Mouse (Mus musculus) heart, embryonic 13.5 days (tissue): ENCODE measurements around the gene Banf2. TPM values are rescaled to one million over a fixed set of nuclear protein-coding genes. Genes with fewer than 3 reads are reported as not detected.

Experiments used
- ATAC-seq: fragments of 200-750 bp; cut with Nextera tagmentation; 2 replicates; pipeline ENCODE4 v1.8.0; 2017; ENCODE audit warnings: moderate TSS enrichment; ENCODE audit not compliant: insufficient number of reproducible peaks, low FRiP score, low TSS enrichment; ENCODE audit errors: extremely low read depth
- H3K27ac ChIP-seq: fragments of 300-500 bp; sonication (generic); replicated peaks from 2 replicates; pipeline ENCODE4 v1.5.1; 2015; ENCODE audit warnings: moderate library complexity, mild to moderate bottlenecking, inconsistent platforms
- H3K27me3 ChIP-seq: fragments of 300-500 bp; sonication (generic); replicated peaks from 2 replicates; pipeline ENCODE4 v1.6.1; 2015; ENCODE audit warnings: mild to moderate bottlenecking, inconsistent platforms
- H3K36me3 ChIP-seq: fragments of 300-500 bp; sonication (generic); 2 replicates; pipeline ENCODE4 v1.6.1; 2015; ENCODE audit warnings: mild to moderate bottlenecking, inconsistent platforms
- H3K4me1 ChIP-seq: fragments of 300-500 bp; sonication (generic); 2 replicates; pipeline ENCODE4 v1.6.1; 2015; ENCODE audit warnings: inconsistent platforms
- H3K4me2 ChIP-seq: fragments of 300-500 bp; sonication (generic); 2 replicates; pipeline ENCODE4 v1.6.1; 2015; ENCODE audit warnings: inconsistent platforms, mild to moderate bottlenecking, moderate library complexity
- H3K4me3 ChIP-seq: fragments of 300-500 bp; sonication (generic); 2 replicates; pipeline ENCODE4 v1.5.1; 2015; ENCODE audit warnings: moderate library complexity, mild to moderate bottlenecking, inconsistent platforms
- H3K9ac ChIP-seq: fragments of 300-500 bp; sonication (generic); 2 replicates; pipeline ENCODE4 v1.6.1; 2015; ENCODE audit warnings: inconsistent platforms, mild to moderate bottlenecking, moderate library complexity
- H3K9me3 ChIP-seq: fragments of 300-500 bp; sonication (generic); 2 replicates; pipeline ENCODE4 v1.6.1; 2016; ENCODE audit warnings: inconsistent platforms
- WGBS: fragments of 180-500 bp; shearing (Covaris S2); methylation state at CpG from one replicate; pipeline ENCODE4 v1.1.7; 2015; ENCODE audit warnings: mixed read lengths; 5-methylcytosine and 5-hydroxymethylcytosine counted together
- polyA plus RNA-seq: library from polyadenylated mRNA; unstranded; fragments of >200 nt; fragmentation: Nextera tagmentation; extraction: Ambion mirVana; gene quantifications from 2 replicates; pipeline ENCODE4 v1.2.1, GENCODE M21; 2015

Gene Banf2
- polyA plus RNA-seq, result not detected in 2 replicates

GRCm38 (mm10) chr2:144032664-144033063 is at the start of gene Banf2:
TSS of gene Banf2 (plus strand) at chr2:144033059.
- Histone ChIP-seq H3K4me3 (no peak within 1 kb of the TSS), H3K9ac (no peak within 1 kb of the TSS)
- WGBS, result 75% methylated on average over 2 of the region's 2 CpGs

GRCm38 (mm10) chr2:143983482-143983881 is 49.4 kb upstream of the Banf2 start:
- H3K9ac ChIP-seq, result no peak overlapping the region
- H3K27ac ChIP-seq, result no peak overlapping the region
- no peak overlapping the region for H3K4me2 ChIP-seq
- peaks cover 29% of the 10 kb centered on the region for H3K4me1 ChIP-seq
- ATAC-seq, result no peak
- H3K27me3 ChIP-seq, result no peaks in the 10 kb centered on the region
- H3K36me3 ChIP-seq, result peaks cover 69% of the 10 kb centered on the region
- no peak overlapping the region for H3K4me3 ChIP-seq
- 53% methylated on average over 2 of the region's 2 CpGs for WGBS
- no peaks in the 10 kb centered on the region for H3K9me3 ChIP-seq

More at GRCm38 (mm10) chr2:144032664-144033063, at the start of gene Banf2:
- no peak for ATAC-seq
- no peaks in the 10 kb centered on the region for H3K9me3 ChIP-seq
- no peaks in the 10 kb centered on the region for H3K4me1 ChIP-seq
- H3K27me3 ChIP-seq, result no peaks in the 10 kb centered on the region
- H3K27ac ChIP-seq, result no peak within 1 kb of the TSS
- H3K4me2 ChIP-seq, result no peak within 1 kb of the TSS
- H3K36me3 ChIP-seq, result no peaks in the 10 kb centered on the region

- Histone ChIP-seq H3K27me3 (no peaks in the 10 kb centered on the region), H3K4me2 (no peak overlapping the region), H3K4me3 (no peak overlapping the region), H3K9ac (no peak overlapping the region), H3K9me3 (no peaks in the 10 kb centered on the region), H3K4me1 (peaks cover 36% of the 10 kb centered on the region), H3K27ac (no peak overlapping the region), H3K36me3 (peaks cover 44% of the 10 kb centered on the region)
- ATAC-seq, result no peak
- WGBS, result 76% methylated on average over 2 of the region's 2 CpGs
These were observed 45.4 kb upstream of the Banf2 start for GRCm38 (mm10) chr2:143987485-143987884.

GRCm38 (mm10) chr2:143988016-143988415 is 44.8 kb upstream of the Banf2 start:
- no peaks in the 10 kb centered on the region for H3K27me3 ChIP-seq
- no peak overlapping the region for H3K4me2 ChIP-seq
- ATAC-seq, result no peak
- H3K4me3 ChIP-seq, result no peak overlapping the region
- H3K9ac ChIP-seq, result no peak overlapping the region
- H3K27ac ChIP-seq, result no peak overlapping the region
- no peaks in the 10 kb centered on the region for H3K9me3 ChIP-seq
- peaks cover 42% of the 10 kb centered on the region for H3K36me3 ChIP-seq
- H3K4me1 ChIP-seq, result peaks cover 38% of the 10 kb centered on the region
- WGBS, result 88% methylated on average over 3 of the region's 3 CpGs

GRCm38 (mm10) chr2:143990997-143991396 is 41.9 kb upstream of the Banf2 start:
- Histone ChIP-seq H3K9me3 (no peaks in the 10 kb centered on the region), H3K27me3 (no peaks in the 10 kb centered on the region), H3K4me3 (no peak overlapping the region), H3K4me1 (peaks cover 32% of the 10 kb centered on the region), H3K4me2 (no peak overlapping the region), H3K27ac (peak overlapping the region; percentile 12; the same call in 1 of the 2 replicates), H3K36me3 (peaks cover 30% of the 10 kb centered on the region), H3K9ac (no peak overlapping the region)
- ATAC-seq, result no peak
- 22% methylated on average over 1 of the region's 1 CpGs for WGBS

- H3K27ac ChIP-seq, result peak overlapping the region; percentile 13; the same call in 1 of the 2 replicates
These were observed 40.7 kb upstream of the Banf2 start for GRCm38 (mm10) chr2:143991964-143992672.

GRCm38 (mm10) chr2:143992977-143993376 is 39.9 kb upstream of the Banf2 start:
- no peak overlapping the region for H3K4me3 ChIP-seq
- peaks cover 33% of the 10 kb centered on the region for H3K4me1 ChIP-seq
- no peaks in the 10 kb centered on the region for H3K9me3 ChIP-seq
- ATAC-seq, result no peak
- peaks cover 14% of the 10 kb centered on the region for H3K36me3 ChIP-seq
- peak overlapping the region; percentile 20; the same call in 1 of the 2 replicates for H3K27ac ChIP-seq
- no peaks in the 10 kb centered on the region for H3K27me3 ChIP-seq
- peak overlapping the region; percentile 12; the same call in 1 of the 2 replicates for H3K4me2 ChIP-seq
- H3K9ac ChIP-seq, result no peak overlapping the region
- WGBS, result 74% methylated on average over 1 of the region's 1 CpGs

More at GRCm38 (mm10) chr2:143991964-143992672, 40.7 kb upstream of the Banf2 start:
- H3K4me2 ChIP-seq, result no peak overlapping the region
- H3K4me3 ChIP-seq, result no peak overlapping the region
- peaks cover 32% of the 10 kb centered on the region for H3K4me1 ChIP-seq
- no peaks in the 10 kb centered on the region for H3K27me3 ChIP-seq
- no peaks in the 10 kb centered on the region for H3K9me3 ChIP-seq
- 76% methylated on average over 7 of the region's 7 CpGs for WGBS
- H3K36me3 ChIP-seq, result peaks cover 22% of the 10 kb centered on the region
- no peak overlapping the region for H3K9ac ChIP-seq
- no peak for ATAC-seq

- peaks cover 73% of the 10 kb centered on the region for H3K4me1 ChIP-seq
These were observed 30.5 kb upstream of the Banf2 start for GRCm38 (mm10) chr2:144002229-144002984.

GRCm38 (mm10) chr2:144003544-144003943 is 29.3 kb upstream of the Banf2 start:
- peaks cover 78% of the 10 kb centered on the region for H3K4me1 ChIP-seq
- no peak for ATAC-seq

More at GRCm38 (mm10) chr2:144002229-144002984, 30.5 kb upstream of the Banf2 start:
- H3K4me3 ChIP-seq, result no peak overlapping the region
- WGBS, result 81% methylated on average over 5 of the region's 5 CpGs
- H3K27ac ChIP-seq, result no peak overlapping the region
- H3K4me2 ChIP-seq, result no peak overlapping the region
- no peaks in the 10 kb centered on the region for H3K27me3 ChIP-seq
- no peaks in the 10 kb centered on the region for H3K9me3 ChIP-seq
- no peak overlapping the region for H3K9ac ChIP-seq
- H3K36me3 ChIP-seq, result peaks cover 3% of the 10 kb centered on the region; the same call in 1 of the 2 replicates
- ATAC-seq, result no peak

GRCm38 (mm10) chr2:144005166-144005955 is 27.5 kb upstream of the Banf2 start:
- Histone ChIP-seq H3K4me2 (peak overlapping the region; percentile 41), H3K4me1 (peaks cover 81% of the 10 kb centered on the region), H3K4me3 (no peak overlapping the region), H3K9ac (peak overlapping the region; percentile 38), H3K27me3 (no peaks in the 10 kb centered on the region), H3K9me3 (no peaks in the 10 kb centered on the region), H3K27ac (peak overlapping the region; percentile 60), H3K36me3 (peaks cover 17% of the 10 kb centered on the region)
- WGBS, result 45% methylated on average over 6 of the region's 6 CpGs
- ATAC-seq, result no peak

More at GRCm38 (mm10) chr2:144003544-144003943, 29.3 kb upstream of the Banf2 start:
- peaks cover 12% of the 10 kb centered on the region for H3K36me3 ChIP-seq
- 46% methylated on average over 2 of the region's 2 CpGs for WGBS
- H3K9ac ChIP-seq, result no peak overlapping the region
- no peaks in the 10 kb centered on the region for H3K27me3 ChIP-seq
- H3K27ac ChIP-seq, result no peak overlapping the region
- no peaks in the 10 kb centered on the region for H3K9me3 ChIP-seq
- no peak overlapping the region for H3K4me2 ChIP-seq
- no peak overlapping the region for H3K4me3 ChIP-seq

- no peak for ATAC-seq
- WGBS, result 82% methylated on average over 6 of the region's 6 CpGs
- Histone ChIP-seq H3K4me3 (no peak overlapping the region), H3K9ac (peak overlapping the region; percentile 38), H3K36me3 (peaks cover 17% of the 10 kb centered on the region), H3K4me1 (peaks cover 80% of the 10 kb centered on the region), H3K27ac (no peak overlapping the region), H3K9me3 (no peaks in the 10 kb centered on the region), H3K27me3 (no peaks in the 10 kb centered on the region), H3K4me2 (no peak overlapping the region)
These were observed 26.2 kb upstream of the Banf2 start for GRCm38 (mm10) chr2:144006686-144007085.
